Mouse (Mus musculus) ES-Bruce4 (cell line): ENCODE measurements around the gene Defb11.
"Not testable (repeated sequence)": the region's sequence is repeated elsewhere in the genome, so short reads cannot be mapped to it uniquely, and the experiment has no call there.

ENCODE experiments used
- CTCF ChIP-seq: IDR thresholded peaks from one replicate; pipeline ENCODE4 v1.8.1; 2011; ENCODE audit warnings: low read depth, low read length
- EP300 ChIP-seq: IDR thresholded peaks from 2 replicates; pipeline ENCODE4 v1.6.1; 2011; ENCODE audit warnings: low read depth, low read length; ENCODE audit not compliant: insufficient read depth
- POLR2A ChIP-seq: IDR thresholded peaks from one replicate; pipeline ENCODE4 v1.8.1; 2011; ENCODE audit warnings: low read length; ENCODE audit not compliant: insufficient read depth

GRCm38 (mm10) chr8:21885321-21885720, 20.9 kb downstream of the Defb11 start, which contains the start of gene Defb9:
- not testable (repeated sequence) for TF ChIP-seq POLR2A, CTCF, EP300
